Mouse (Mus musculus) hindbrain, embryonic 10.5 days (tissue): ENCODE data around the gene Msantd4. TPM values are rescaled to one million over a fixed set of nuclear protein-coding genes. Genes with fewer than 3 reads are reported as not detected.
A peak's percentile ranks its signal among the peaks of the same experiment; 100 is the strongest.
"Not testable (repeated sequence)": the region's sequence is repeated elsewhere in the genome, so short reads cannot be mapped to it uniquely, and the experiment has no call there.

ENCODE experiments used
- DNase-seq: peaks from one replicate; pipeline ENCODE4 v3.0.0-alpha.2; 2017; ENCODE audit warnings: low spot score
- H3K27ac ChIP-seq: fragments of 300-500 bp; sonication (generic); 2 replicates; pipeline ENCODE4 v1.5.1; 2016; ENCODE audit warnings: mild to moderate bottlenecking, moderate library complexity
- H3K27me3 ChIP-seq: fragments of 300-500 bp; sonication (generic); 2 replicates; pipeline ENCODE4 v1.6.1; 2016; ENCODE audit warnings: mild to moderate bottlenecking; ENCODE audit not compliant: poor library complexity, insufficient read depth, severe bottlenecking
- H3K36me3 ChIP-seq: fragments of 300-500 bp; sonication (generic); 2 replicates; pipeline ENCODE4 v1.6.1; 2016; ENCODE audit warnings: mild to moderate bottlenecking, moderate library complexity
- H3K4me1 ChIP-seq: fragments of 300-500 bp; sonication (generic); replicated peaks from 2 replicates; pipeline ENCODE4 v1.6.1; 2016; ENCODE audit warnings: mild to moderate bottlenecking
- H3K4me3 ChIP-seq: fragments of 300-500 bp; sonication (generic); 2 replicates; pipeline ENCODE4 v1.5.1; 2016; ENCODE audit warnings: mild to moderate bottlenecking, moderate library complexity
- H3K9me3 ChIP-seq: fragments of 300-500 bp; sonication (generic); 2 replicates; pipeline ENCODE4 v1.6.1; 2016; ENCODE audit warnings: mild to moderate bottlenecking, moderate library complexity
- WGBS: fragments of 180-500 bp; shearing (Covaris S2); methylation state at CpG from one replicate; pipeline ENCODE4 v1.1.7; 2016; 5-methylcytosine and 5-hydroxymethylcytosine counted together
- polyA plus RNA-seq: library from polyadenylated mRNA; unstranded; fragments of >200 nt; fragmentation: Nextera tagmentation; extraction: Ambion mirVana; gene quantifications from 2 replicates; pipeline ENCODE4 v1.2.1, GENCODE M21; 2016

Gene Msantd4
- 49.8 and 54.7 TPM in 2 replicates for polyA plus RNA-seq

DNA sequence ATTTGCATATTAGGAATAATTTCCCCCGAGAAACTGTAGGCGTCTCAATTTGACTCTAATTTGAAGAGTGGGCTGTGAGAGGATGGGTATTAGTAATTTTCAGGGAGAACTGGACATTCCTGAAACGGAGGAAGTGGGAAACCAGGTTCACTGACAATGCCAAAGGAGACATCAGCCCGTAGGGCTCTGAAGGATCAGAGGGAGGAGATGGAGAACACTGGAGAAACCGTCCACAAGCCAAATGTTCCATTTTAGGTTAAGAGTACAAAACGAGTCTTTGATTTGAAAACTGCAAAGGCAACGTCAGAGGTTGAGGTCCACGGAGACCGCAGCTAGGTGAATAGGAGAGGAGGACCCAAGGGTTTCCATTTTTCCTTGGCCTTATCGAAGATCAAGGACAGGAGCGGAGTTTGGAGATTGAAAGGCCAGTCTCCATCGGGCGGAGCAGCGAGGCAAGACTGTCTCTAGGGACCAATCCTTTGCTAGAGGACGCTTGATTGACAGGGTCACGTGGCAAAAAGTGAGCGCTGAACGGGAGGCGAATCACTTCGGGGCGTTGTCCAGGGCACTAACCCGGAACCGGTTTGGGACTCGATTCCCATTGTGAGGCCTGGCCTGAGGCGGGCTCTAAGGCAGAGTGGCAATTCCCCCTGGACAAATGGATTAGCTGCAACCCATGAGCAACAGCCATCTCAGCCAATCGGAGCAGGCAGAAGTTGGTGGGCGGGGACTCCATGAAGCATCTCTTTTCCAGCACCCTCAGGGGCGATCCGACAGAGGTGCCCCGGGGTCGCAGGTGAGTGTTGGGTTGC is at the start of gene Msantd4:
TSS of gene Msantd4 (plus strand) at position 735 of the 812 bp plus-strand sequence.
- no peaks in the 10 kb centered on the region for H3K27me3 ChIP-seq
- peak; percentile 98 for DNase-seq
- peak within 1 kb of the TSS; percentile 92 for H3K27ac ChIP-seq
- H3K4me3 ChIP-seq: peak within 1 kb of the TSS; percentile 80
- 2% methylated on average over 31 of the region's 31 CpGs for WGBS
- H3K4me1 ChIP-seq: peaks cover 10% of the 10 kb centered on the region
- peaks cover 5% of the 10 kb centered on the region for H3K36me3 ChIP-seq
- no peaks in the 10 kb centered on the region for H3K9me3 ChIP-seq

DNA sequence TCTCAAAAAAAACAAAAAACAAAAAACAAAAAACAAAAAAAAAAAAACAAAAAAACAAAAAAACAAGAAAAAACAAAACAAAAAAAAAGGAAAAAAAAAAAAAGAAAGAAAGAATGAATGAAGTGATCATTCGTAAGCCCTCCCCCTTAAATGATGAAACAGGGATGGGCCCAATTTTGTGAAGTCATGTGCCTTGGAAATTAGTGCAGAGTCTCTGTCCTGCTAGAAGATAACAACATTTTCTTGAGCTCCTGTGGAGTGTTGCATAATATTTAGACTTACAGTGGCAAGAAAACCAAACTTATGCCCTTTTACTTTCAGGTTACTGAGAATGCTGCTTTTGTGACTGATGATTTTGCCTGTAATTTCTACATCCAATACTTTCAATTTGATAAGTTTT is 23.2 kb upstream of the Msantd4 start:
- no peaks in the 10 kb centered on the region for H3K36me3 ChIP-seq
- no peak overlapping the region for H3K27ac ChIP-seq
- H3K4me1 ChIP-seq: no peaks in the 10 kb centered on the region
- no peak for DNase-seq
- no peaks in the 10 kb centered on the region for H3K9me3 ChIP-seq
- no peak overlapping the region for H3K4me3 ChIP-seq
- no peaks in the 10 kb centered on the region for H3K27me3 ChIP-seq
- 84% methylated on average over 1 of the region's 1 CpGs for WGBS

GRCm38 (mm10) chr9:4376640-4377120 is 318 bp downstream of the Msantd4 start:
- peaks cover 7% of the 10 kb centered on the region for H3K36me3 ChIP-seq
- H3K27me3 ChIP-seq: no peaks in the 10 kb centered on the region
- peaks cover 10% of the 10 kb centered on the region for H3K4me1 ChIP-seq
- 2% methylated on average over 15 of the region's 15 CpGs for WGBS
- no peaks in the 10 kb centered on the region for H3K9me3 ChIP-seq
- no peak for DNase-seq
- peak overlapping the region; percentile 80 for H3K4me3 ChIP-seq
- H3K27ac ChIP-seq: peak overlapping the region; percentile 92

- H3K36me3 ChIP-seq, H3K27me3 ChIP-seq, DNase-seq, H3K27ac ChIP-seq, H3K4me1 ChIP-seq, H3K4me3 ChIP-seq: not testable (repeated sequence)
- 91% methylated on average over 11 of the region's 11 CpGs for WGBS
- H3K9me3 ChIP-seq: peaks cover 15% of the 10 kb centered on the region; the same call in 1 of the 2 replicates
Measured at GRCm38 (mm10) chr9:4400801-4401200, 24.4 kb downstream of the Msantd4 start.

Other genes starting within 250 kb of the Msantd4 start
- 25.0 and 29.1 TPM in 2 replicates for gene Aasdhppt, start 67.1 kb upstream of the Msantd4 start, polyA plus RNA-seq
- 6.2 and 6.3 TPM in 2 replicates for gene Kbtbd3, start 66.7 kb upstream of the Msantd4 start, polyA plus RNA-seq